Mouse (Mus musculus) midbrain, embryonic 16.5 days (tissue): ENCODE data around the gene Spdl1. TPM values are rescaled to one million over a fixed set of nuclear protein-coding genes. Genes with fewer than 3 reads are reported as not detected.
"Not testable (repeated sequence)": the region's sequence is repeated elsewhere in the genome, so short reads cannot be mapped to it uniquely, and the experiment has no call there.

Experiments used
- ATAC-seq: fragments of 200-750 bp; cut with Nextera tagmentation; 2 replicates; pipeline ENCODE4 v1.8.0; 2017; ENCODE audit warnings: moderate TSS enrichment
- H3K27ac ChIP-seq: fragments of 300-500 bp; sonication (generic); 2 replicates; pipeline ENCODE4 v1.5.1; 2014; ENCODE audit warnings: mild to moderate bottlenecking, low read length, mixed read lengths
- H3K27me3 ChIP-seq: fragments of 300-500 bp; sonication (generic); 2 replicates; pipeline ENCODE4 v1.6.1; 2014; ENCODE audit warnings: low read depth, low read length, mixed read lengths; ENCODE audit not compliant: control insufficient read depth, insufficient read depth
- H3K36me3 ChIP-seq: fragments of 300-500 bp; sonication (generic); 2 replicates; pipeline ENCODE4 v1.6.1; 2014; ENCODE audit warnings: mild to moderate bottlenecking, low read length, moderate library complexity, mixed read lengths; ENCODE audit not compliant: control insufficient read depth, insufficient read depth
- H3K4me1 ChIP-seq: fragments of 300-500 bp; sonication (generic); 2 replicates; pipeline ENCODE4 v1.6.1; 2014; ENCODE audit warnings: mild to moderate bottlenecking, low read length, mixed read lengths; ENCODE audit not compliant: control insufficient read depth, insufficient read depth
- H3K4me2 ChIP-seq: fragments of 300-500 bp; sonication (generic); 2 replicates; pipeline ENCODE4 v1.6.1; 2014; ENCODE audit warnings: mild to moderate bottlenecking, low read length, mixed read lengths
- H3K4me3 ChIP-seq: fragments of 300-500 bp; sonication (generic); 2 replicates; pipeline ENCODE4 v1.5.1; 2014; ENCODE audit warnings: low read depth, mild to moderate bottlenecking, low read length, moderate library complexity, mixed read lengths
- H3K9ac ChIP-seq: fragments of 300-500 bp; sonication (generic); 2 replicates; pipeline ENCODE4 v1.6.1; 2014; ENCODE audit warnings: low read depth, low read length, mixed read lengths
- H3K9me3 ChIP-seq: fragments of 300-500 bp; sonication (generic); replicated peaks from 2 replicates; pipeline ENCODE4 v1.6.1; 2014; ENCODE audit warnings: mild to moderate bottlenecking, low read length, mixed read lengths; ENCODE audit not compliant: control insufficient read depth, poor library complexity, severe bottlenecking
- WGBS: fragments of 180-500 bp; shearing (Covaris S2); extraction: QIAGEN DNeasy Blood & Tissue Kit; methylation state at CpG from one replicate; pipeline ENCODE4 v1.1.7; 2014; 5-methylcytosine and 5-hydroxymethylcytosine counted together
- polyA plus RNA-seq: library from polyadenylated mRNA; unstranded; fragments of >200 nt; fragmentation: Nextera tagmentation; extraction: Ambion mirVana; gene quantifications from 2 replicates; pipeline ENCODE4 v1.2.1, GENCODE M21; 2015

The Spdl1 gene
- polyA plus RNA-seq, 1 experiment from 2014 or later = 2.0 TPM

DNA sequence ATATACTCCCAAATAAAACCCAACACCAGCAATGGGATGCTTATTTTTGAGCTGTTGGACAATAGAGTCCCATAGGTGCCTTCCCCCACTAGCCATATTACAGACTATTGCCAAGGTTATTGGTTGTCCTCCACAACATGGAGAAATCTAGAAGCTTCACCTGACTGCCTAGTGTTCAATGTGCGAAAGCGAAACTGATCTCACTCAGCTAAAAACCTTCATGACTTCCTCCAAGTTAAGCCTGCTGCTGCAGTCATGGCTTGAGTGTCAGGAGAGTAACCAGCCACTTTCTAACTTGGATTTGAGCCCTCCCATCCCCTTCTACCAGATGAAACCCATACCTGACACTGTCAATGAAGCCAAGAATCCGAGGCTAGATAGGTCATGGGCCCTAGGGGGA lies 5.6 kb downstream of the Spdl1 start:
- Histone ChIP-seq H3K4me1 (peaks cover 3% of the 10 kb centered on the region), H3K9ac (no peak overlapping the region), H3K27me3 (no peaks in the 10 kb centered on the region), H3K27ac (no peak overlapping the region), H3K4me2 (no peak overlapping the region), H3K9me3 (no peaks in the 10 kb centered on the region), H3K36me3 (no peaks in the 10 kb centered on the region), H3K4me3 (no peak overlapping the region)
- ATAC-seq = no peak
- WGBS = 93% methylated on average over 3 of the region's 3 CpGs

DNA sequence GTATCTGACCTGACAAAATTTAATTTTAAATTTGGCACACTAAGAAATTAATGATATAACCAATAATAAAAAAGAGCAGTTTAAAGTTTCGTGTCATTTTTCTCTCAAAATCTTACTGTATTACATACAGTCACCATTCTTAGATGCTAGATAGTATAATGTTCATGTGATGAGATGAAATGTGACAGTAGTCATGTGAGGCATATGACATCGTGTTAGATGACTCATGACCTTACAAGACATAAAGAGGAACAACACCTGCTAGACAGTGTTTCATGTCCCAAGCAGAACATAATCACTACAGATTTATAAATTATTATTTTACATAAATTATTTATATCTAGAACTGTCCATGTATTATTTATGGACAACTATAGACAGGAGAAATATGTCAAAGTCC lies 6.5 kb downstream of the Spdl1 start:
- ATAC-seq = no peak
- Histone ChIP-seq H3K9ac (no peak overlapping the region), H3K27ac (no peak overlapping the region), H3K4me2 (no peak overlapping the region), H3K9me3 (no peaks in the 10 kb centered on the region), H3K4me1 (no peaks in the 10 kb centered on the region), H3K4me3 (no peak overlapping the region), H3K36me3 (no peaks in the 10 kb centered on the region), H3K27me3 (no peaks in the 10 kb centered on the region)
- 88% methylated on average over 2 of the region's 2 CpGs for WGBS

DNA sequence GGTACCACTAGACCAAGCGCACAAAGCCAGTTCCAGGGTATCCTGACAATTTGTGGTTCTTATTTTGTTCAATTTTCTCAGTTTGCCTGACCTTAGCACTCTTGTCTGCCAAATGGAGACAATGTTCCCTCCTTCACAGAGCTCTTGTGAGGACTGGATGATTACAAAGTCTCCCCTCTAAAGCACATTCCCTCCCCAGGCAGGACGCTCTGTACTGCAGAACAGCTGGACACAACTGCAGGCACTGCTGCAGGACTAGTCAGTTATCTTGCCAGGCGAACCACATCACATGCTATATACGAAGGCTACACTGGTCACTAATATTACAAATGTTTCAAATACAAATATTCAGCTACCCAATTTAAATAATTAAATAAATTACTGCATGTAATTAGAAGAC lies 8.7 kb downstream of the Spdl1 start:
- H3K4me3 ChIP-seq = no peak overlapping the region
- ATAC-seq = no peak
- no peaks in the 10 kb centered on the region for H3K36me3 ChIP-seq
- no peaks in the 10 kb centered on the region for H3K27me3 ChIP-seq
- H3K9ac ChIP-seq = no peak overlapping the region
- no peaks in the 10 kb centered on the region for H3K4me1 ChIP-seq
- no peak overlapping the region for H3K4me2 ChIP-seq
- no peak overlapping the region for H3K27ac ChIP-seq
- no peaks in the 10 kb centered on the region for H3K9me3 ChIP-seq
- WGBS = 94% methylated on average over 4 of the region's 4 CpGs

DNA sequence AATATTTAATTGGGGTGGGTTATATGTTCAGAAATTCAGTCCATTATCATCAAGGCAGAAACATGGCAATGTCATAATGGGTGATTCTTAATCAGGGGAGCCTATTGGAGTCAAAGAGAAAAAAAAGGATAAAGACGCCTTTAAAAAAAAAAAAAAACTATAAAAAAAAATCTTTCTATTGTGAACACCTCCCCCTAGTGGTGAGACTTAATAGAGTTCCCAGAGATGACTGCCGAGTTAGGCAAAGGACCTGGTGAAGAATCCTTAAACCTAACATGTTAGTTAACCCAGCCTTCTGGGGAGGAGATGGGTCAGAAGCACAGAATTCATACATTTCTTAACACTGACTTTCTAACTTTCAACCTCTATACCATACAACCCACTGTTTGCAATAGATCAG lies 18.7 kb downstream of the Spdl1 start:
- WGBS = 6% methylated on average over 2 of the region's 2 CpGs
- H3K36me3 ChIP-seq = no peaks in the 10 kb centered on the region
- H3K27ac ChIP-seq = no peak overlapping the region
- no peak overlapping the region for H3K4me2 ChIP-seq
- no peaks in the 10 kb centered on the region for H3K27me3 ChIP-seq
- no peak overlapping the region for H3K9ac ChIP-seq
- ATAC-seq = no peak
- H3K4me1 ChIP-seq = peaks cover 4% of the 10 kb centered on the region; the same call in 1 of the 2 replicates
- H3K4me3 ChIP-seq = no peak overlapping the region
- H3K9me3 ChIP-seq = no peaks in the 10 kb centered on the region

DNA sequence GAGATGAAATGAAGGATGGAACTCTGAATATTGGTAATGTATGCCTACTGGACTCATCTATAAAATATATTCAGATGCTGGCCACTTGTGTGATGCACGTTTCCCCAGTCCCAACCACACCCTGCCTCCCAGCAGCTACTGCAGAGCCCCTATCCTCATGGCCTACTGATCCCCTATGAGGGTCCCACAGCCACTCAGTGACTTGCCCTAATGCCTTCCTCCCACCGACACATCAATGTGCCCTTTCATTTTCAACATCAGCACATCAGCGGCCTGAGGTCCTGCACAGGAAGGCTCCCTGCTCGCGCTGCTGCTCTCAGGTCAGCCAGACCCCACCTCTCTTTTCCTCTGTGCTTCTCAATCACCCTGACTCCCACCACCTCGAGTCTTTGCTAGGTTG lies 19.1 kb downstream of the Spdl1 start:
- WGBS = 81% methylated on average over 6 of the region's 6 CpGs
- Histone ChIP-seq H3K4me1 (peaks cover 4% of the 10 kb centered on the region; the same call in 1 of the 2 replicates), H3K27ac (no peak overlapping the region), H3K4me3 (no peak overlapping the region), H3K27me3 (no peaks in the 10 kb centered on the region), H3K9me3 (no peaks in the 10 kb centered on the region), H3K36me3 (no peaks in the 10 kb centered on the region), H3K4me2 (no peak overlapping the region), H3K9ac (no peak overlapping the region)
- ATAC-seq = no peak

DNA sequence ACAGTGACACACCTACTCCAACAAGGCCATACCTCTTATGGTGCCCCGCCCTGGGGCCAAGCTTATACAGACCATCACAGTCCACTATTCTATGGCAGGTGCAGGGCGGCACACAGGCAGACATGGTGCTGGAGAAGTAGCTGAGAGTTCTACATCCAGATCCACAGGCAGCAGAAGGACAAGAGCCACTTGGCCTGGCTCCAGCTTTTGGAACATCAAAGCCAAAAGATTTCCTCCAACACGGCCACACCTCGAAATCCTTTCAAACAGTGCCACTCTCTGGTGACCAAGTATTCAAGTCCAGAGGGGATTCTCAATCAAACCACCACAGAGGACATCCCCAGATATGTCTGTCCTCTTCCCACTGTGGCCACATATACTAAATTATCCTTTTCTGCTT lies 28.4 kb downstream of the Spdl1 start:
- not testable (repeated sequence) for H3K4me2 ChIP-seq, H3K9me3 ChIP-seq, H3K4me1 ChIP-seq, H3K36me3 ChIP-seq, H3K9ac ChIP-seq, H3K27ac ChIP-seq, H3K27me3 ChIP-seq, ATAC-seq, H3K4me3 ChIP-seq
- 80% methylated on average over 4 of the region's 4 CpGs for WGBS

DNA sequence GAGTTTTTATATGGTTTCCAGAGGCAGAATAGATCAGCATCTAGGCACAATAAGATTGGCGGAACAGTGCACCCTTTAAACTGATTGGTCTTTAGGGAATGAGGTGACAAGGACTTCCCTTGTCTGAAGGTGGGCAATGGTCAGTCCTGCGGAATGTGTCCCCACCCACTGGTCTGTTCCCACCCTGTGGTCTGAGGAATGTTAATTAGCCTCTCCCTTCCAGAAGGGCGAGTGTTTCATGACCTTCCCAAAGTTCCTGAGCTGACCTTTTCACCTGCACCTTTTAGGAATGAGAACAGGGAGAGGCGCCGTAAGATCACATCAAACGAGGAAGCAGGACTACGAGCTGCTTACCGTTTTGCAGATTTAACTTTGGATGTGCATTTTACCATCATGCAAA lies 35.4 kb downstream of the Spdl1 start:
- not testable (repeated sequence) for H3K9ac ChIP-seq, H3K4me2 ChIP-seq, H3K4me3 ChIP-seq, H3K27me3 ChIP-seq, H3K4me1 ChIP-seq, H3K9me3 ChIP-seq, H3K36me3 ChIP-seq, ATAC-seq, H3K27ac ChIP-seq
- 61% methylated on average over 8 of the region's 8 CpGs for WGBS

DNA sequence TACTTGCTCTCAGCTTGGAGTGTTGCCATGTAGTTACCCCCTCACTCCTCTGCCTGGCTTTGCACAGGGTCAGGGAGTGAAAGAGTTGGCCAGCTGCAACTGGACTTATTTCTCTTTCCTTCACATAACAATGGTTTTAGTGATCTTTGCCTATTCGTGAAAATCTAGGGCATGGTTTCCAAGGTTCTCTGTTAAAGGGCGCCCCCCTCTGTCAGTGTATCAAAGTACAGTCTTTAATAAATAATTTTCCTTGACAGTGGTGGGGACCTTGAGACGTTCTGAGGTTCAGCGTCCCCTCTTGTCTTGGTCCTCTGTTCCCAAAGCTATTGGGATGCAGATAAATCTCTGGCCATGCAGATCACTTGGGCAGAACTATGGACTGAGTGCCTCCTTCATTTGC lies 37.3 kb downstream of the Spdl1 start:
- Histone ChIP-seq H3K4me2 (no peak overlapping the region), H3K27me3 (no peaks in the 10 kb centered on the region), H3K4me1 (no peaks in the 10 kb centered on the region), H3K36me3 (no peaks in the 10 kb centered on the region), H3K9me3 (no peaks in the 10 kb centered on the region), H3K27ac (no peak overlapping the region), H3K4me3 (no peak overlapping the region), H3K9ac (no peak overlapping the region)
- no peak for ATAC-seq
- WGBS = 35% methylated on average over 4 of the region's 4 CpGs

DNA sequence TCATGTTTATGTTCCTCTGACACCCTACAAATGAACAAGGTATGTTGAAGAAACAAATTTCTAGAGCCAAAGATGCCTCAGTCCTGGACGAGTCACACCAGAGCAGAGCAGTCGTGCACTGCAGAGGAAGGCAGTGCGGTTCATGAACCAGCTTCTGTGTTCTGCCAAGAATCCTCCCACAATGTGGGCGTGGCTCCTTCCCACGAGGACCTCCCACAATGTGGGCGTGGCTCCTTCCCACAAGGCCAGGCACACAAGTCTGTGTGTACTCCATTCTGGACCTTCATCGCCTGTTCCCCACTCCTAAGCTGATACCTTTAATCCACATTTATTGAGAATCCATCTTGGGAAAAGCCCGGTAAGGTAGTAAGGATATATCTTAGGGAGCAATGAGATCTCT lies 41.6 kb downstream of the Spdl1 start:
- H3K9ac ChIP-seq = no peak overlapping the region

DNA sequence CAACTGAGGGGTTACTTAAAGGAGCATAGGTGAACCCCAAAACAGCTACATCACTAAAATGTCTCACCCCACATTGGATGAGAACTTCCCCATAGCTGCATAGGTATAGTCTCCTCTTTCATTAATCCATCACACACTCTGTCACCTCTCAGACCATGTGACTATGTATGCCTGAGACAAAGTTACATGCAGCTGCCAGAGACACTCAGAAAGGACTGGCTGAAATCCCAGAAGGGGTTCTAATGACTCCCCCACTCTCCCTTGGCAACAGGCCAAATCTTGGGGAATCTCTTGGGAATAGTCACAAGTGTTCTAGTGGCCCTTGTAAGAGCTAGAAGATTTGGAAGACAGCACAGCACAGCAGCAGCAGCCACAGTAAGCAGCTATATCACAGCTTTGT lies 48.6 kb downstream of the Spdl1 start:
- no peaks in the 10 kb centered on the region for H3K36me3 ChIP-seq
- no peaks in the 10 kb centered on the region for H3K9me3 ChIP-seq
- no peak for ATAC-seq
- H3K4me2 ChIP-seq = no peak overlapping the region
- H3K27ac ChIP-seq = no peak overlapping the region
- H3K4me3 ChIP-seq = no peak overlapping the region
- no peaks in the 10 kb centered on the region for H3K27me3 ChIP-seq
- no peak overlapping the region for H3K9ac ChIP-seq
- H3K4me1 ChIP-seq = no peaks in the 10 kb centered on the region

More for the DNA sequence above, 41.6 kb downstream of the Spdl1 start:
- Histone ChIP-seq H3K27ac (no peak overlapping the region), H3K4me2 (no peak overlapping the region), H3K27me3 (no peaks in the 10 kb centered on the region), H3K4me1 (no peaks in the 10 kb centered on the region), H3K9me3 (no peaks in the 10 kb centered on the region), H3K4me3 (no peak overlapping the region), H3K36me3 (no peaks in the 10 kb centered on the region)
- WGBS = 71% methylated on average over 8 of the region's 8 CpGs
- ATAC-seq = no peak
